Mouse (Mus musculus) bone marrow, adult 2 months (tissue): ENCODE measurements around the gene L3mbtl1.

Experiments
- CTCF ChIP-seq: fragments of 200-500 bp; IDR thresholded peaks from 2 replicates; pipeline ENCODE4 v1.5.1; 2011; ENCODE audit warnings: low read length, control low read depth; ENCODE audit not compliant: control insufficient read depth, insufficient read depth
- POLR2A ChIP-seq: fragments of 200-500 bp; IDR thresholded peaks from 2 replicates; pipeline ENCODE4 v1.6.1; 2011; ENCODE audit warnings: low read depth, mild to moderate bottlenecking, control low read depth, low read length, borderline replicate concordance; ENCODE audit not compliant: control insufficient read depth

DNA sequence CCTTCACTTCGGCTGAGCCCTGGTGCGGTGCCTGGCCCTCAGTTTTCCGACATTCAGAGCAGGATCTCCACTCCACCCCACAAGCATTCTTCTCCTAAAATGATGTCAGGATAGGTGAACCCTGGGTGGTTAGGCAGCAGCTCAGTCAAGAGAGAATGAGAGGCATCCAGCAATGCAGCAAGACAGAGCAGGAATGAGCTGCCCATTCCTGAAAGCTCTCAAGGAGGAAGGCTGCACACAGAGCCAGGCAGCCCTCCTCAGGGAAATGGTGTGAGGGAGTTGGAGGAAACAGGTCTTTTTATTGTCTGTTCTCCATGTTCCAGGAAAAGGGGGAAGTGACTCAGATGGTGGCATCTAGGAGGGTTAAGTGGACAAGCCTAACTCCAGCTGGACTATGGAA lies 43.5 kb downstream of the L3mbtl1 start:
- TF ChIP-seq CTCF = no peak
- TF ChIP-seq POLR2A = no peak
